Mouse (Mus musculus): ENCODE measurements around the gene Cuedc1.

DNA sequence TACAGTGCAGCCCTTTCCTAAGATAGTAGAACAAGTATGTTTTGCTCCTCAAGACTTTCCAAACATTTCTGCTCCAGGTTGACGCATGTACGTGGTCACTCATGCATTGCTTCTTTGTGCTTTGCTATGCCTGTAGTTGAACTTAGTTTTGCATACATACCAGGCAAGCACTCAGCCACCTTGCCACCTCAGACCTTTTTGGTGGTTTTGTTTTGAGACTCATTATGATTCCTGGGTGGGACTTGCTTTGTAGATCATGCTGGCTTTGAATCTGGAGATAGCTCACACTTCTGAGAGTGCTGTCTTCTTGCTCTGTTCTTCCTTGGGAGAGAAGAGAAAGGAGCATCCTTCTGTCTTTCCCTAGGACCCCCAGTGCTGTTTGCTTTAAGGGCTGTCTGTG, 109.8 kb downstream of the Cuedc1 start:
- TF ChIP-seq CTCF (IDR thresholded peaks at IDR 0.05; ENCODE audit: extremely low read depth, insufficient read depth, insufficient read length, insufficient replicate concordance) (no peak), POLR2A (IDR thresholded peaks at IDR 0.05; ENCODE audit: low read depth, low read length) (no peak)

Measured in spleen, adult 2 months (tissue).